Mouse (Mus musculus) cerebellum, postnatal 25 days (tissue): Measurements from ENCODE around the gene Gm21764.
"Not testable (repeated sequence)": the region's sequence is repeated elsewhere in the genome, so short reads cannot be mapped to it uniquely, and the experiment has no call there.

Source experiments
- DNase-seq, 2 experiments: peaks; one replicate each; pipeline ENCODE4 v3.0.0; 2021; ENCODE audit warnings: mixed read lengths in 2 of 2

Gene Gm21764

DNA sequence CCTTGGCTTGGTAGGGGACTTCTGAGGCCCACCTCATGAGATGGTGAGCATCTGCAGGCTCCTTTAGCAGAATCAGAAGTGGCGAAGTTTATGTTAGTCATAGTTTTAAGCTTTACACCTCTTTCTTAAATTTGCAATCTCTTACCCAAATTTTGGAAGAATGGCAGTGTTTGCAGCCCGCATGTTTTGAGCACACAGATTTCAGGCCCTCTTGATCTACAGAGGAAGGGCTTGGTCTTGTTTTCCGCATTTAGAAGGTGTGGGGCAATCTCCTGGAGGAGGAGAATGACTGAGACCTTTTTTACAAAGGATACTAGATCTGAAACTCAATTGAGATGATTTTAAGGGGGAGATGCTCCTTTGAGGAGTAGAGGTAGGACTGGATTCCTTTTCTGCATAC lies at the start of gene Gm21764:
Gm21764 (minus strand) TSS at position 101 of the 400 bp plus-strand sequence.
- not testable (repeated sequence) for DNase-seq

DNA sequence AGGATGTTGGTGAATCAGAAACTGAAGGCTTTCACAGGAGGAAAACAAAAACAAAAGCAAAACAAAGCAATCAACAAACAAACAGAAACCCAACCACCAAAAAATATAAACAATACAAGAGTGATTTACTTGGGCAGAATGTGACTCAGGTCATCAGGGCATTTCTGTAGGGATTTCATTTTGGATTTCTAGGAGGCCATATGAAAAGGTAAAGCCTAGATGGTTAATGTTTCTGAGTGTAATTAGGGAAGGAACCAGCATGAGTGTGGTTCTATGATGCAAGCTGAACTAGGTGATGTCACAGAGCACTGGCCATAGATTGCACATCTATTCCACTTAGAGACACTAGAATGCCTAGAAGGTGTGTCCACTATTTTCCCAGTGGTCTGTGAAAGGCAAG lies 27.2 kb upstream of the Gm21764 start, which contains the start of gene Ssty1:
Ssty1 (plus strand) TSS at position 301 of the 400 bp plus-strand sequence.
- DNase-seq = not testable (repeated sequence)
